Mouse (Mus musculus): ENCODE data around the gene Nckipsd. TPM values are rescaled to one million over a fixed set of nuclear protein-coding genes. Genes with fewer than 3 reads are reported as not detected.
A peak's percentile ranks its signal among the peaks of the same experiment; 100 is the strongest.

Gene Nckipsd
- total and polyA plus RNA-seq, 3 experiments = 7.8 to 16.8 (median 8.9) TPM

DNA sequence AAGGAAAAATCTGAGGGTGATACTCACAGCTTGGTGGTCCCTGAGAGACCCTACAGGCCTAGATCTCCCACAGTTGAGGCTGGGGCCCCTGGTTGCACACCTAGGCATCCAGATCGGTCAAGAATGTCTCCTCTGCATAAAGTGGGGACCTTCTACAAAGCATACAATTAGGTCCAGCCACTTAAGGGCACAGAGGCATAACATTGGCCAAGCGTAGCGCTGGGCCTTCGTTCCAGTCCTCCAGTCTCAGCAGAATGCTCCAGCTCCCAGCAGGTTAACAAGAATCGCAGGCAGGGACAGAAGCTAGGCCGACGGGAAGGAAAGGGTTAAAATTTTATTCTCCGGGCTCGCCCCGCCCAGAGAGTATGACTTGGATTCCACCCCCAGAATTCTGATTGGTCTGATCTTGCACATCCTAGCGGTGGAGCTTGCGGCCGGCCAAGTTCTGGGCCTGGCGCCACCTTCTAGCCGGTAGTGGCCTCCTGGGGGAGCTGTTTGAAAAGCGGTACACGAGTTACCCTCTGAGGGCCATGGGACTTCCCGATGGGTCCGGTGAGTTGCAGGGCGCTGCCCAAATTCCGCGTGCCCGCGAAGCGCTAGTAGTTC, 45.6 kb downstream of the Nckipsd start:
- DNase-seq = peak; percentile 91 to 96
- H3K27me3 ChIP-seq (ENCODE audit: control insufficient read depth, insufficient read depth, low read length) = no peaks in the 10 kb centered on the region
- no peaks in the 10 kb centered on the region for H3K36me3 ChIP-seq (ENCODE audit: control insufficient read depth, insufficient read depth, low read length)
- TF ChIP-seq EP300 (IDR thresholded peaks at IDR 0.05; ENCODE audit: insufficient read depth, low read depth, low read length) (peak; percentile 76), CTCF (IDR thresholded peaks at IDR 0.05) (peak; percentile 89), POLR2A (IDR thresholded peaks at IDR 0.05; ENCODE audit: insufficient read depth, low read depth, low read length) (no peak; the same call in 1 of the 2 replicates)
- intact Hi-C loops (cut with DNase I) = no loop called here
- peaks cover 4% of the 10 kb centered on the region; the same call in 1 of the 2 replicates for H3K4me1 ChIP-seq (ENCODE audit: control insufficient read depth, insufficient read depth, low read length)
- H3K27ac ChIP-seq = peak overlapping the region; percentile 92
- peak overlapping the region; percentile 70 for H3K4me3 ChIP-seq
- H3K79me2 ChIP-seq (replicated peaks; ENCODE audit: control insufficient read depth, insufficient read depth, low read length) = no peaks in the 10 kb centered on the region
- H3K9ac ChIP-seq (ENCODE audit: low read depth, low read length) = peak overlapping the region; percentile 76
- 3% methylated on average over 25 of the region's 25 CpGs for WGBS

DNA sequence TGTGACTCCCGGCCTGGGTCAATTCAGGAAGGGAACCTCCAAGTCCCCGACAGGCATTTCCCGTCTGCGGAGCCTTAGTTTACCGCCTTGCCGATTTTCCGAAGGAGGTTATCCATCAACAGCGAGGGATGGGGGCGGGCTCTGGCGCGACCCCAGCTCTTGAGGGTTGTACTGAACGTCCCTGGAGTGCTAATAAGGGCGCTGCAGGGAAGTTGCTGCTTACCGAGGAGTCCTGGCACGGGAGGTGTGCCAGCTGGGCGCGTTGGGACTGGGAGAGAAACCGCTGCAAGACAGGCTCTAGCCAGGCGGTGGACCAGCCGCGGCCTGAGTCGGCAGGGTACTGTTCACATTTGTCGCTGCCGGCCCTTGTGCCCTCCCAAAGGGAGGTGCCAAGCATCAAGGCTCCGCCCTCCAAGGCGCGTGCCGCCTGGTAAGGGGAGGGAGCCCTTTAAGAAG, 46.1 kb downstream of the Nckipsd start:
- no peak; the same call in 1 of the 2 replicates for TF ChIP-seq CTCF (IDR thresholded peaks at IDR 0.05)
- TF ChIP-seq POLR2A (IDR thresholded peaks at IDR 0.05; ENCODE audit: insufficient read depth, low read depth, low read length) = peak; percentile 90
- H3K9ac ChIP-seq (ENCODE audit: low read depth, low read length) = peak overlapping the region; percentile 76
- DNase-seq = peak; percentile 89 to 90
- H3K4me1 ChIP-seq (ENCODE audit: control insufficient read depth, insufficient read depth, low read length) = peaks cover 6% of the 10 kb centered on the region; the same call in 1 of the 2 replicates
- peak overlapping the region; percentile 70 for H3K4me3 ChIP-seq
- H3K36me3 ChIP-seq (ENCODE audit: control insufficient read depth, insufficient read depth, low read length) = no peaks in the 10 kb centered on the region
- peak overlapping the region; percentile 92 for H3K27ac ChIP-seq
- under 1% methylated on average over 28 of the region's 28 CpGs for WGBS
- no peaks in the 10 kb centered on the region for H3K27me3 ChIP-seq (ENCODE audit: control insufficient read depth, insufficient read depth, low read length)
- no peaks in the 10 kb centered on the region for H3K79me2 ChIP-seq (replicated peaks; ENCODE audit: control insufficient read depth, insufficient read depth, low read length)
- intact Hi-C loops (cut with DNase I) = no loop called here

DNA sequence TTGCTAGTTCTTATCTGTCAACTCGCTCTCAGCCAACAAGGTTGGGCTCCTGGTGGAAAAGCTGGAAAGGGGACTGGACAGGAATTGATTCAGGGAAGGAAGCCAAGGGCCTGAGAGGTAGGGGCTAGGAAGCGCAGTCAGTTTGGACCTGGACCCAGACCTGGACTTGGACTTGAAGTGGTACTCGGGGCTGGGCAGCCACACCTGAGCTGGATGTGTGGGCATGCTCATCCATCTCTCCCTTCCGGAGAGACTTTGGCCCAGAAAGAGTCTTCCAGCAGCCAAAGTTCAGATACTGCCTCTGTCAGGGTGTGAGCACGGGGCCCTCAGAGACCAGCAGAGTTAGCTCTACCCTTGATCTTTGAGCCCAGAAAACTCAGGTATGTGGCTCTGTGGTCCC, 47.2 kb downstream of the Nckipsd start:
- Histone ChIP-seq H3K79me2 (replicated peaks; ENCODE audit: control insufficient read depth, insufficient read depth, low read length) (no peaks in the 10 kb centered on the region), H3K9ac (ENCODE audit: low read depth, low read length) (no peak overlapping the region), H3K27ac (no peak overlapping the region; the same call in 1 of the 2 replicates), H3K27me3 (ENCODE audit: control insufficient read depth, insufficient read depth, low read length) (no peaks in the 10 kb centered on the region), H3K4me3 (no peak overlapping the region), H3K4me1 (ENCODE audit: control insufficient read depth, insufficient read depth, low read length) (peaks cover 6% of the 10 kb centered on the region; the same call in 1 of the 2 replicates), H3K36me3 (ENCODE audit: control insufficient read depth, insufficient read depth, low read length) (no peaks in the 10 kb centered on the region)
- TF ChIP-seq POLR2A (IDR thresholded peaks at IDR 0.05; ENCODE audit: insufficient read depth, low read depth, low read length) (no peak), EP300 (IDR thresholded peaks at IDR 0.05; ENCODE audit: insufficient read depth, low read depth, low read length) (no peak), CTCF (IDR thresholded peaks at IDR 0.05) (no peak; the same call in 1 of the 2 replicates)
- intact Hi-C loops (cut with DNase I) = no loop called here
- WGBS = 43% methylated on average over 5 of the region's 5 CpGs
- peak in 1 of 2 experiments; percentile 35 for DNase-seq

DNA sequence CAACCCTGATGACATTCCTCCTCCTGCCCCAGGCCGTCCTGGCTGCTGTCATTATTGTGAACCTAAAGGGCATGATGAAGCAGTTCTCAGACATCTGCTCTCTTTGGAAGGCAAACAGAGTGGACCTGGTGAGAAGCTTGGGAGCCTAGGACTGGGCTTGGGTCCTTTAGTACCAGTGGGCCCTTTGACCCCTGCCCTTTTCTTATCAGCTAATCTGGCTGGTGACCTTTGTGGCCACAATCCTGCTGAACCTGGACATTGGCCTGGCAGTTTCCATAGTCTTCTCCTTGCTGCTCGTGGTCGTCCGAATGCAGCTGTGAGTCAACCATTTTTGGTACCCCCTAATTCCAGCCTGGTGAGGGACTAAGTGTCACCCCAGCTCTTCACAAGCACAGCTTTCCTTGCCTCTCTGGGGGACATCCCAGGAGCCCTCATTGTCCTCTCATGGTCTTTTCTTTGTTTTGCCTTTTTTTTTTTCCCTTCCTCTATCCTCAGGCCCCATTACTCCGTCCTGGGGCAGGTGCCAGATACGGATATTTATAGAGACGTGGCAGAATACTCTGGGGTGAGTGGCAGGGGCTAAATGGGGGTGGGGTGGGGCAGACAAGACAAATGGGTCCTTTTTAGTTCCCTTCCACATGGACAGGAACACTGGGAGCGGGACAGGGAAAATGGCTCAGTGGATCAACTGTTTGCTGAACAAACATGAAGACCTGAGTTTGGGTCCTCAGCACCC, 50.8 kb downstream of the Nckipsd start:
- DNase-seq = no peak
- intact Hi-C loops (cut with DNase I) = no loop called here
- peaks cover 4% of the 10 kb centered on the region; the same call in 1 of the 2 replicates for H3K4me1 ChIP-seq (ENCODE audit: control insufficient read depth, insufficient read depth, low read length)
- H3K4me3 ChIP-seq = no peak overlapping the region
- H3K9ac ChIP-seq (ENCODE audit: low read depth, low read length) = no peak overlapping the region
- H3K27me3 ChIP-seq (ENCODE audit: control insufficient read depth, insufficient read depth, low read length) = no peaks in the 10 kb centered on the region
- H3K79me2 ChIP-seq (replicated peaks; ENCODE audit: control insufficient read depth, insufficient read depth, low read length) = no peaks in the 10 kb centered on the region
- TF ChIP-seq POLR2A (IDR thresholded peaks at IDR 0.05; ENCODE audit: insufficient read depth, low read depth, low read length) = no peak
- no peak for TF ChIP-seq EP300 (IDR thresholded peaks at IDR 0.05; ENCODE audit: insufficient read depth, low read depth, low read length)
- TF ChIP-seq CTCF (IDR thresholded peaks at IDR 0.05) = no peak
- 55% methylated on average over 8 of the region's 8 CpGs for WGBS
- no peaks in the 10 kb centered on the region for H3K36me3 ChIP-seq (ENCODE audit: control insufficient read depth, insufficient read depth, low read length)
- peak overlapping the region; percentile 59 for H3K27ac ChIP-seq

Small RNAs within 50 kb of the gene (microRNA-seq; reads per million reads assigned to microRNA genes)
- gene Gm23156 = 0 reads per million in 2 experiments

Other genes with a start within 250 kb of the Nckipsd start
- gene Impdh2, start 248.1 kb upstream of the Nckipsd start, total RNA-seq (2021) = 10 to 100 TPM; 47.8 to 51.2 TPM
- 55.5 and 65.0 TPM in 2 replicates for gene Impdh2, start 248.1 kb upstream of the Nckipsd start, polyA plus RNA-seq (2012; rRNA removed)
- gene Ndufaf3, start 240.9 kb upstream of the Nckipsd start, total RNA-seq (2021) = 10 to 100 TPM; 61.9 to 88.1 TPM
- gene Ndufaf3, start 240.9 kb upstream of the Nckipsd start, polyA plus RNA-seq (2012; rRNA removed) = 60.7 and 69.1 TPM in 2 replicates
- gene Dalrd3, start 238.5 kb upstream of the Nckipsd start, total RNA-seq (2021) = 10 to 100 TPM; 22.8 to 25.6 TPM
- 79.2 and 81.5 TPM in 2 replicates for gene Dalrd3, start 238.5 kb upstream of the Nckipsd start, polyA plus RNA-seq (2012; rRNA removed)
- 10 to 100 TPM; 13.3 to 17.2 TPM for gene Wdr6, start 229.6 kb upstream of the Nckipsd start, total RNA-seq (2021)
- gene Wdr6, start 229.6 kb upstream of the Nckipsd start, polyA plus RNA-seq (2012; rRNA removed) = 16.5 and 21.9 TPM in 2 replicates
- 10 to 100 TPM; 14.2 to 15.3 TPM for gene P4htm, start 210.7 kb upstream of the Nckipsd start, total RNA-seq (2021)
- gene P4htm, start 210.7 kb upstream of the Nckipsd start, polyA plus RNA-seq (2012; rRNA removed) = 21.0 and 25.2 TPM in 2 replicates
- 10 to 100 TPM; 42.5 to 45.5 TPM for gene Arih2, start 159.0 kb upstream of the Nckipsd start, total RNA-seq (2021)
- 25.9 and 40.5 TPM in 2 replicates for gene Arih2, start 159.0 kb upstream of the Nckipsd start, polyA plus RNA-seq (2012; rRNA removed)
- 100 to 1,000 TPM; 190 to 203 TPM for gene Slc25a20, start 146.3 kb upstream of the Nckipsd start, total RNA-seq (2021)
- 122 and 169 TPM in 2 replicates for gene Slc25a20, start 146.3 kb upstream of the Nckipsd start, polyA plus RNA-seq (2012; rRNA removed)
- gene Prkar2a, start 119.1 kb upstream of the Nckipsd start, total RNA-seq (2021) = 10 to 100 TPM; 78.8 to 82.8 TPM
- gene Prkar2a, start 119.1 kb upstream of the Nckipsd start, polyA plus RNA-seq (2012; rRNA removed) = 22.9 and 42.6 TPM in 2 replicates
- 10 to 100 TPM; 19.2 to 20.6 TPM for gene Ip6k2, start 24.6 kb upstream of the Nckipsd start, total RNA-seq (2021)
- 22.3 and 25.7 TPM in 2 replicates for gene Ip6k2, start 24.6 kb upstream of the Nckipsd start, polyA plus RNA-seq (2012; rRNA removed)
- under 1 TPM; 0.02 to 0.03 TPM for gene Celsr3, start 18.0 kb downstream of the Nckipsd start, total RNA-seq (2021)
- gene Celsr3, start 18.0 kb downstream of the Nckipsd start, polyA plus RNA-seq (2012; rRNA removed) = 0.06 and 0.41 TPM in 2 replicates
- gene Slc26a6, start 44.9 kb downstream of the Nckipsd start, total RNA-seq (2021) = 10 to 100 TPM; 20.8 to 24.3 TPM
- 34.5 and 47.8 TPM in 2 replicates for gene Slc26a6, start 44.9 kb downstream of the Nckipsd start, polyA plus RNA-seq (2012; rRNA removed)
- not detected for gene Tmem89, start 106.3 kb downstream of the Nckipsd start, total RNA-seq (2021)
- gene Tmem89, start 106.3 kb downstream of the Nckipsd start, polyA plus RNA-seq (2012; rRNA removed) = 0.35 and 0.47 TPM in 2 replicates
- 1,000 to 10,000 TPM; 2,061 to 2,422 TPM for gene Uqcrc1, start 128.3 kb downstream of the Nckipsd start, total RNA-seq (2021)
- gene Uqcrc1, start 128.3 kb downstream of the Nckipsd start, polyA plus RNA-seq (2012; rRNA removed) = 2,481 and 2,989 TPM in 2 replicates
- under 1 TPM; 0.30 to 0.47 TPM for gene Col7a1, start 145.2 kb downstream of the Nckipsd start, total RNA-seq (2021)
- gene Col7a1, start 145.2 kb downstream of the Nckipsd start, polyA plus RNA-seq (2012; rRNA removed) = 0.57 and 1.1 TPM in 2 replicates
- not detected for gene Ucn2, start 177.6 kb downstream of the Nckipsd start, total RNA-seq (2021)
- 0.20 TPM in 1 of 2 replicates, not detected in the other for gene Ucn2, start 177.6 kb downstream of the Nckipsd start, polyA plus RNA-seq (2012; rRNA removed)
- gene Pfkfb4, start 183.4 kb downstream of the Nckipsd start, total RNA-seq (2021) = 1 to 10 TPM; 1.3 to 1.9 TPM
- gene Pfkfb4, start 183.4 kb downstream of the Nckipsd start, polyA plus RNA-seq (2012; rRNA removed) = 7.3 and 7.4 TPM in 2 replicates
- gene Shisa5, start 230.2 kb downstream of the Nckipsd start, total RNA-seq (2021) = 10 to 100 TPM; 40.3 to 43.2 TPM
- 170 and 218 TPM in 2 replicates for gene Shisa5, start 230.2 kb downstream of the Nckipsd start, polyA plus RNA-seq (2012; rRNA removed)

Measured in heart, adult 2 months (tissue).